In genomic region chr15:101283183-101283910, GRCm38 (mm10) we compare ENCODE assay signal across 8 mouse cellular contexts. TPM values are rescaled to one million over a fixed set of nuclear protein-coding genes. Genes with fewer than 3 reads are reported as not detected.
DNase-seq lines count a peak whose midpoint lies in the region; ATAC-seq lines count a peak whose summit lies in the region.

No protein-coding gene starts in this region.

- peak overlapping the region; percentile 84 for H3K27ac ChIP-seq in heart, embryonic 15.5 days
- peak overlapping the region; percentile 91 for H3K27ac ChIP-seq in lung, embryonic 15.5 days
- peak overlapping the region; percentile 79 for H3K27ac ChIP-seq in neural tube, embryonic 15.5 days (replicated peaks)

- 2% methylated on average over 26 of the region's 26 CpGs for WGBS in heart, embryonic 15.5 days
- under 1% methylated on average over 26 of the region's 26 CpGs for WGBS in lung, embryonic 15.5 days
- WGBS in neural tube, embryonic 15.5 days: 2% methylated on average over 26 of the region's 26 CpGs

- H3K36me3 ChIP-seq in heart, embryonic 15.5 days: peaks cover 18% of the 10 kb centered on the region
- peaks cover 14% of the 10 kb centered on the region for H3K36me3 ChIP-seq in lung, embryonic 15.5 days
- peaks cover 20% of the 10 kb centered on the region for H3K36me3 ChIP-seq in neural tube, embryonic 15.5 days

- H3K9me3 ChIP-seq in heart, embryonic 15.5 days (replicated peaks): no peaks in the 10 kb centered on the region
- no peaks in the 10 kb centered on the region for H3K9me3 ChIP-seq in lung, embryonic 15.5 days
- no peaks in the 10 kb centered on the region for H3K9me3 ChIP-seq in neural tube, embryonic 15.5 days (replicated peaks)

- ATAC-seq in CD4-positive, CD25-positive, alpha-beta regulatory T cell, adult 4 months: peak; percentile 52
- peak; percentile 42 for ATAC-seq in heart, embryonic 15.5 days (replicated peaks; ENCODE audit: insufficient number of reproducible peaks, insufficient read depth, low FRiP score, low read depth)
- ATAC-seq in lung, embryonic 15.5 days (ENCODE audit: borderline replicate concordance, extremely low read depth, low FRiP score, low TSS enrichment): no peak; the same call in none of the 2 replicates
- ATAC-seq in neural tube, embryonic 15.5 days (ENCODE audit: low FRiP score): peak; percentile 62

- peak overlapping the region; percentile 88 for H3K9ac ChIP-seq in heart, embryonic 15.5 days
- peak overlapping the region; percentile 89 for H3K9ac ChIP-seq in lung, embryonic 15.5 days
- H3K9ac ChIP-seq in neural tube, embryonic 15.5 days (replicated peaks): peak overlapping the region; percentile 83

- no peaks in the 10 kb centered on the region for H3K27me3 ChIP-seq in heart, embryonic 15.5 days
- H3K27me3 ChIP-seq in lung, embryonic 15.5 days: no peaks in the 10 kb centered on the region
- H3K27me3 ChIP-seq in neural tube, embryonic 15.5 days (replicated peaks): no peaks in the 10 kb centered on the region

- DNase-seq in NIH3T3 (ENCODE audit: low read depth): peak; percentile 93
- peak; percentile 91 for DNase-seq in embryo, embryonic 11 days
- DNase-seq in kidney, postnatal 10 days: peak; percentile 71
- no peak for DNase-seq in ovary, postnatal 36 days (ENCODE audit: low spot score)

- H3K4me2 ChIP-seq in heart, embryonic 15.5 days: peak overlapping the region; percentile 97
- peak overlapping the region; percentile 98 for H3K4me2 ChIP-seq in lung, embryonic 15.5 days
- peak overlapping the region; percentile 79 for H3K4me2 ChIP-seq in neural tube, embryonic 15.5 days

- H3K4me3 ChIP-seq in heart, embryonic 15.5 days: peak overlapping the region; percentile 89
- H3K4me3 ChIP-seq in lung, embryonic 15.5 days: peak overlapping the region; percentile 97
- peak overlapping the region; percentile 92 for H3K4me3 ChIP-seq in neural tube, embryonic 15.5 days (replicated peaks)

- peaks cover 37% of the 10 kb centered on the region for H3K4me1 ChIP-seq in heart, embryonic 15.5 days (replicated peaks)
- peaks cover 25% of the 10 kb centered on the region for H3K4me1 ChIP-seq in lung, embryonic 15.5 days
- H3K4me1 ChIP-seq in neural tube, embryonic 15.5 days: peaks cover 26% of the 10 kb centered on the region

RNA-seq across cellular contexts. Expression of gene Atg101, which starts 0.7 kb away (rescaled TPM):
- polyA plus RNA-seq in CD4-positive, CD25-positive, alpha-beta regulatory T cell, adult 4 months (2017; shearing (Covaris generic)): 10 to 100 TPM; 67.8 to 79.0 TPM
- polyA plus RNA-seq in heart, embryonic 15.5 days (2015; fragmentation: Nextera tagmentation; extraction: Ambion mirVana): 52.0 and 59.9 TPM in 2 replicates
- polyA plus RNA-seq in lung, embryonic 15.5 days (2015; fragmentation: Nextera tagmentation; extraction: Ambion mirVana): 74.5 and 76.8 TPM in 2 replicates
- polyA plus RNA-seq in neural tube, embryonic 15.5 days (2015; fragmentation: Nextera tagmentation; extraction: Ambion mirVana): 77.2 TPM in 2 replicates

RNA-seq across cellular contexts. Expression of gene 6030408B16Rik, which starts 9.7 kb away (rescaled TPM):
- not detected for polyA plus RNA-seq in CD4-positive, CD25-positive, alpha-beta regulatory T cell, adult 4 months (2017; shearing (Covaris generic))
- polyA plus RNA-seq in heart, embryonic 15.5 days (2015; fragmentation: Nextera tagmentation; extraction: Ambion mirVana): 3.1 and 4.8 TPM in 2 replicates
- polyA plus RNA-seq in lung, embryonic 15.5 days (2015; fragmentation: Nextera tagmentation; extraction: Ambion mirVana): 48.1 and 50.0 TPM in 2 replicates
- 0.44 and 0.63 TPM in 2 replicates for polyA plus RNA-seq in neural tube, embryonic 15.5 days (2015; fragmentation: Nextera tagmentation; extraction: Ambion mirVana)

RNA-seq across cellular contexts. Expression of gene Nr4a1, which starts 29.3 kb away (rescaled TPM):
- 100 to 1,000 TPM in 1 of 2 experiments, 10 to 100 TPM in 1; 57.3 to 120 TPM for polyA plus RNA-seq in CD4-positive, CD25-positive, alpha-beta regulatory T cell, adult 4 months (2017; shearing (Covaris generic))
- polyA plus RNA-seq in heart, embryonic 15.5 days (2015; fragmentation: Nextera tagmentation; extraction: Ambion mirVana): 10.6 and 12.5 TPM in 2 replicates
- 9.2 and 9.9 TPM in 2 replicates for polyA plus RNA-seq in lung, embryonic 15.5 days (2015; fragmentation: Nextera tagmentation; extraction: Ambion mirVana)
- polyA plus RNA-seq in neural tube, embryonic 15.5 days (2015; fragmentation: Nextera tagmentation; extraction: Ambion mirVana): 7.9 and 10.6 TPM in 2 replicates

RNA-seq across cellular contexts. Expression of gene Grasp, which starts 59.4 kb away (rescaled TPM):
- under 1 TPM in 1 of 2 experiments, not detected in 1; 0.47 TPM for polyA plus RNA-seq in CD4-positive, CD25-positive, alpha-beta regulatory T cell, adult 4 months (2017; shearing (Covaris generic))
- polyA plus RNA-seq in heart, embryonic 15.5 days (2015; fragmentation: Nextera tagmentation; extraction: Ambion mirVana): 3.3 and 5.0 TPM in 2 replicates
- polyA plus RNA-seq in lung, embryonic 15.5 days (2015; fragmentation: Nextera tagmentation; extraction: Ambion mirVana): 6.9 and 7.9 TPM in 2 replicates
- polyA plus RNA-seq in neural tube, embryonic 15.5 days (2015; fragmentation: Nextera tagmentation; extraction: Ambion mirVana): 2.2 and 2.5 TPM in 2 replicates
